Mouse (Mus musculus): Measurements from ENCODE around the gene Rnf31. TPM values are rescaled to one million over a fixed set of nuclear protein-coding genes. Genes with fewer than 3 reads are reported as not detected.

Gene Rnf31
- total RNA-seq, 2 experiments from 2014 or later = 35.0 to 40.3 TPM

- no peak for DNase-seq (ENCODE audit: low spot score in 2 of 2)
Measured at GRCm38 (mm10) chr14:55576376-55576775, 15.1 kb upstream of the Rnf31 start.

- peak; percentile 58 to 70 for DNase-seq (ENCODE audit: low spot score in 2 of 2)
Measured at GRCm38 (mm10) chr14:55577871-55578667, 13.4 kb upstream of the Rnf31 start, which contains the start of gene Psme1. TSS of gene Psme1 (plus strand) at chr14:55578123.

- peak in 1 of 2 experiments; percentile 48 for DNase-seq (ENCODE audit: low spot score in 2 of 2)
Measured at GRCm38 (mm10) chr14:55578668-55579269, 12.7 kb upstream of the Rnf31 start.

- no peak for DNase-seq (ENCODE audit: low spot score in 2 of 2)
Measured at GRCm38 (mm10) chr14:55579511-55580496, 11.7 kb upstream of the Rnf31 start.

GRCm38 (mm10) chr14:55580731-55581130 is 10.8 kb upstream of the Rnf31 start:
- no peak for DNase-seq (ENCODE audit: low spot score in 2 of 2)

GRCm38 (mm10) chr14:55581981-55582681 is 9.4 kb upstream of the Rnf31 start:
- DNase-seq (ENCODE audit: low spot score in 2 of 2) = no peak

GRCm38 (mm10) chr14:55584303-55584701 is 7.2 kb upstream of the Rnf31 start:
- no peak for DNase-seq (ENCODE audit: low spot score in 2 of 2)

- peak; percentile 48 to 75 for DNase-seq (ENCODE audit: low spot score in 2 of 2)
Measured at GRCm38 (mm10) chr14:55584702-55585565, 6.6 kb upstream of the Rnf31 start, which contains the start of gene Emc9. TSS of gene Emc9 (minus strand) at chr14:55585302.

- no peak for DNase-seq (ENCODE audit: low spot score in 2 of 2)
Measured at GRCm38 (mm10) chr14:55585566-55585960, 5.9 kb upstream of the Rnf31 start.

GRCm38 (mm10) chr14:55586149-55586548 is 5.4 kb upstream of the Rnf31 start:
- no peak for DNase-seq (ENCODE audit: low spot score in 2 of 2)

GRCm38 (mm10) chr14:55589271-55589670 is 2.2 kb upstream of the Rnf31 start:
- DNase-seq (ENCODE audit: low spot score in 2 of 2) = no peak

- no peak for DNase-seq (ENCODE audit: low spot score in 2 of 2)
Measured at GRCm38 (mm10) chr14:55589771-55590448, 1.6 kb upstream of the Rnf31 start.

GRCm38 (mm10) chr14:55590748-55591330 is 669 bp upstream of the Rnf31 start, which contains the start of gene Psme2:
TSS of gene Psme2 (minus strand) at chr14:55591113.
- peak; percentile 64 to 85 for DNase-seq (ENCODE audit: low spot score in 2 of 2)

GRCm38 (mm10) chr14:55592226-55592625 is 718 bp downstream of the Rnf31 start:
- DNase-seq (ENCODE audit: low spot score in 2 of 2) = no peak

- DNase-seq (ENCODE audit: low spot score in 2 of 2) = no peak
Measured at GRCm38 (mm10) chr14:55596036-55596690, 4.7 kb downstream of the Rnf31 start.

- no peak for DNase-seq (ENCODE audit: low spot score in 2 of 2)
Measured at GRCm38 (mm10) chr14:55598521-55599390, 7.2 kb downstream of the Rnf31 start.

- no peak for DNase-seq (ENCODE audit: low spot score in 2 of 2)
Measured at GRCm38 (mm10) chr14:55603271-55603632, 11.7 kb downstream of the Rnf31 start, which contains the start of gene Irf9. TSS of gene Irf9 (plus strand) at chr14:55603571.
